Mouse (Mus musculus) gastrocnemius, postnatal 14 days (tissue): ENCODE data around the gene Rimklb. TPM values are rescaled to one million over a fixed set of nuclear protein-coding genes. Genes with fewer than 3 reads are reported as not detected.
"Not testable (repeated sequence)": the region's sequence is repeated elsewhere in the genome, so short reads cannot be mapped to it uniquely, and the experiment has no call there.

Experiments used
- DNase-seq: peaks from one replicate; pipeline ENCODE4 v3.0.0; 2021; ENCODE audit warnings: mixed read lengths
- intact Hi-C: fragments of 180-260 bp; cut with DNase I; formaldehyde crosslinking; loops from one replicate; pipeline ENCODE4 v1.15.1; 2025; ENCODE audit warnings: low total_unique reads
- long read RNA-seq, 2 experiments: library from polyadenylated mRNA; stranded (forward); transcript quantifications; one replicate each; pipeline ENCODE4 v2.0.0; 2021
- total RNA-seq, 2 experiments: library from RNA; stranded (reverse); gene quantifications; 2 replicates each; pipeline ENCODE4 v1.2.3; 2021

The Rimklb gene
- total RNA-seq, result 1 to 10 TPM in 1 of 2 experiments, under 1 TPM in 1; 1.00 to 2.4 TPM
- long read RNA-seq, experiment 1, result 0 reads
- long read RNA-seq, experiment 2, result 0 reads

DNA sequence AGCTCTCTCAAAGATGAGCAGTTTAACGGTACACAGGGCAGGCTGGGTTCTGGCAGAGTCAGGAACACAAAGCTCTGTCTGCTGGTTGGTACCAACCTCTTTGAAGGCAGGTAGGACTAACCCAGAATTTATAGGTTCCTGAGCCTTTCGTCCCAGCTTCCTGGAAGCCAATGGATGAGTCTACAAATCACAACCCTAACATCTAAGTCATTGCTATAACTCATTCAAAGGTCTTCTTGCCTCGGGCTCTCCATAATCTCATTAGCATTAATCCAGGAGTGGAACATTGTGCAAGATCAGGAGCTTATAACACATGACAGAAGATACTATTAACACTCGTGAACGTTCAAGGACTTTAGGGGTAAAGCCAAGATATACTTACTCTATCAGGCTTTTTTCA, at the start of gene Rimklb:
TSS of gene Rimklb (minus strand) at position 101 of the 400 bp plus-strand sequence.
- intact Hi-C loops, result loop anchor here (5.0 kb wide), 1 partner anchor 64 kb away; no protein-coding TSS in a partner anchor
- no peak for DNase-seq

DNA sequence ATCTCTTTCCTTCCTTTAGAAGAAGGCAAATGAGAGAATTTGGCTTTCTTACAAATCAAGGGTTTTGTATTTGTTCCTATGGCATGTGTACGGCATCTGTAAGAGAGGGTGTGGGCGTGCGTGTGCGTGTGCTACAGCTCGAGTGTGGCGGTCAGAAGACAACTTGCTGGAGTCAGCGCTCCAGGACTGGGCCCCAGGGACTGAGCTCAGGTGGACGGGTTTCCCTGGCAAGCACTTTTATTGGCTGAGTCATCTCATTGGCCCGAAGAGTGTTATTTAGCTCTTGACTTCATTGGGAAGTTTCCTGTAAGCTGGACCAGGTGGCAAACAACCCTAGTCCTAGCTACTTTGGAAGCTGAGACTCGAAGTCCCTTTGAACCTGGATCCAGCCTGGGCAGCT, 47.4 kb upstream of the Rimklb start:
- DNase-seq, result no peak
- intact Hi-C loops, result no loop called here

DNA sequence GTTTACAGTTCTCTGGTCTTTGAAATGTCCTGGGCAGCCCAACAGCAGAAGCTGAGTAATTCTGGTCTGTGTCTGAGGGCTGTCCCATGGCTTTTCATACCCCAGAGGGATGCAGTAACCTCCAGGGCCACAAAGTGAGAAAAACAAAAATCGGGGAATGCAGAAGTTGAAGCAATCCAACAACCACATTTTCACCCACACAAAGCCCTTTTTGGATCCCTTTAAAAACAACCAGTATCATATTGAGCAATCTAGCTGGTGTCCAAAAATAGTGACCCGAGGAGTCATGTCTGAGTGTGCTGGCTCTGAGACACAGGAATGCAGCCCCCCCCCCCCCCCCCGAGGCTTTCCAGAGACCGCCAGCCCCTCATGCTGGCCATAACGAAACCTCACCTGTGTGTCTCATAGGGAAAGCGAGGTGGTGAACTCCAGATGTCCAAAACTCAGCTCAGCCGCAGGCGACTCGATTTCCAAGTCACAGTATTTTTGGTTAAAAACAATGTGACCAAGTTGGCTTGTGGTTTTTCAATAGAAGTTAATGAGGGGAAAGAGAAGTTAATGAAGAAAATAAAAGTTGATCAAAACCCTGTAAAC, 46.8 kb upstream of the Rimklb start:
- intact Hi-C loops, result no loop called here
- no peak for DNase-seq

DNA sequence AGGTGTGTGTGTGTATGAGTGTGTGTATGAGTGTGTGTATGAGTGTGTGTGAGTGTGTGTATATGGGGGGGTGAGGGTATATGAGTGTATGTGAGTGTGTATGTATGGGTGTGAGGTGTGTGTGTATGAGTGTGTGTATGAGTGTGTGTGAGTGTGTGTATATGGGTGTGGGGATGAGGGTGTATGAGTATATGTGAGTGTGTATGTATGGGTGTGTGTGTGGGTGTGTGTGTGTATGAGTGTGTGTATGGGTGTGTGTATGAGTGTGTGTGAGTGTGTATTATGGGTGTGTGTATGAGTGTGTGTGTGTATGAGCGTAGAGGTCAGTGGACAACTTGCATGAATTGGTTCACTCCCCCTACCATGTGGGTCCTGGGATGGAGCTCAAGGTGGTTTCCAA, 46.1 kb upstream of the Rimklb start:
- DNase-seq, result no peak
- intact Hi-C loops, result no loop called here

DNA sequence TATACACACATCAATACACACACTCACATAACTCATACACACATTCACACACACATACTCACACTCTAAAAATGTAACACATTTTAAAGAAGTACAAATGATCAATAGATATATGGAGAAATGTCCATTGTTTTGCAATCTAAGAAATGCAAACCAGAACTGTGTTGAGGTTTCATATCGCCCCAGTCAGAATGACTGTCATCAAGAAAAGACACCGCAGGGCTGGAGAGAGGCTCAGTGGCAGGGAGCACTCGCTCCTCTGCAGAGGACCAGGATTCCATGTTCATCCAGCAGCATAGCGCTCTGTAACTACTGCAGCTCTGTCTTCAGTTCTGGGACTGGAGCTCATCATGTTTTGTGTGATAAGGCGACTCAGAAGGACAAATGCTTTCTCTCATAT, 45.0 kb upstream of the Rimklb start:
- intact Hi-C loops, result no loop called here

DNA sequence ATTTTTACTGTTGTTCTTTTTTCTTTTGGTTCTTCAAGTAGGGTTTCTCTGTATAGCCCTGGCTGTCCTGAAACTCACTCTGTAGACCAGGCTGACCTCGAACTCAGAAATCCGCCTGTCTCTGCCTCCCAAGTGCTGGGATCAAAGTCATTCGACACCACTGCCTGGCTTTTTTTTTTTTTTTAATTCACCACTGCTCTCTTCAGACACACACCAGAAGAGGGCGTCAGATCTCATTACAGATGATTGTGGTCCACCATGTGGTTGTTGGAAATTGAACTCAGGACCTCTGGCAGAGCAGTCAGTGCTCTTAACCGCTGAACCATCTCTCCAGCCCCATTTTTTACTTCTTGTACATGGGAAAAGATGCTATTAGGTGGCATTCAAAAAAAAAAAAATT, 43.9 kb upstream of the Rimklb start:
- DNase-seq, intact Hi-C loops: not testable (repeated sequence)

More for the DNA sequence above, 45.0 kb upstream of the Rimklb start:
- DNase-seq, result no peak

GRCm38 (mm10) chr6:122539564-122539963, 41.0 kb upstream of the Rimklb start:
- no peak for DNase-seq
- intact Hi-C loops, result no loop called here

DNA sequence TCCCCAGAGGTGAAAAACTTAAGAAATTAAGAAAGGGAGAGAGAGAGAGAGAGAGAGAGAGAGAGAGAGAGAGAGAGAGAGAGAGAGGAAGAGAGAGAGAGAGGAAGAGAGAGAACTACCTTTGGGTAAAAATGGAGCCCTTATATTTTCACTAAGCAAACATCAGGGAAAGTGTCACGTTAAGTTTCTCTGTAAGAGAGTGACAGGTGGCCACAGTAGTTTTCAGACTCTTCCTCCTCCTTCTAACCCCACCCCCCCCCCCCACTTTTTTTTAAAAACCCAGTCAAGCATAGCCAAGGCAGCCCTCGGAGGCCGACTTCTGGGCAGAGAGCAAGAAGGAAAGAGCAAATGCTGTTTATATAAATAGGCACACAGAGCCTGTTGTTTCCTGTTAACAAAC, 35.5 kb upstream of the Rimklb start:
- no peak for DNase-seq
- intact Hi-C loops, result loop anchor here (5.0 kb wide), 1 partner anchor 198 kb away; no protein-coding TSS in a partner anchor

- no peak for DNase-seq
Measured at GRCm38 (mm10) chr6:122532883-122533302, 34.3 kb upstream of the Rimklb start.

GRCm38 (mm10) chr6:122531466-122532174, 33.1 kb upstream of the Rimklb start:
- intact Hi-C loops, result loop anchor here (5.0 kb wide), 1 partner anchor 201 kb away; no protein-coding TSS in a partner anchor
- no peak for DNase-seq

More at GRCm38 (mm10) chr6:122532883-122533302, 34.3 kb upstream of the Rimklb start:
- intact Hi-C loops, result loop anchor here (5.0 kb wide), 1 partner anchor 199 kb away; no protein-coding TSS in a partner anchor

GRCm38 (mm10) chr6:122528136-122528535, 29.6 kb upstream of the Rimklb start:
- no peak for DNase-seq
- intact Hi-C loops, result no loop called here

GRCm38 (mm10) chr6:122527596-122527995, 29.0 kb upstream of the Rimklb start:
- no peak for DNase-seq
- intact Hi-C loops, result no loop called here

DNA sequence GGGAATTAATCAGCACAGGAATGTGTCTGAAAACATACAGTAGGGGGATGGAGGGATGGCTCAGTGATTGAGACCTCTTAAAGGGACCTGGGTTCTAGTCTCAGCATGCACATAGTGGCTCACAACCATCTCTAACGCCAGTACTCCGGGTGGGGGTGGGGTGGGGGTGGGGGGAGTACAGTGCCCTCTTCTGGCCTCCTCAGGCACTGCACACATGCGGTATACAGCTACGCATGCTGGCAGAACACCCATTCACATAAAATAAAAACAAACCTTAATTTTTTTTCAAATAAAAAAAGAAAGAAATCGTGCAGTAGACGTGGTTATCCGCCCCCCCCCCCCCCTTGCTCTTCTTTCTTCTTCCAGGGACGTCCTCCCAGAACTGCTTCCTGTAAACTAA, 24.7 kb upstream of the Rimklb start:
- intact Hi-C loops, result no loop called here
- DNase-seq, result no peak

DNA sequence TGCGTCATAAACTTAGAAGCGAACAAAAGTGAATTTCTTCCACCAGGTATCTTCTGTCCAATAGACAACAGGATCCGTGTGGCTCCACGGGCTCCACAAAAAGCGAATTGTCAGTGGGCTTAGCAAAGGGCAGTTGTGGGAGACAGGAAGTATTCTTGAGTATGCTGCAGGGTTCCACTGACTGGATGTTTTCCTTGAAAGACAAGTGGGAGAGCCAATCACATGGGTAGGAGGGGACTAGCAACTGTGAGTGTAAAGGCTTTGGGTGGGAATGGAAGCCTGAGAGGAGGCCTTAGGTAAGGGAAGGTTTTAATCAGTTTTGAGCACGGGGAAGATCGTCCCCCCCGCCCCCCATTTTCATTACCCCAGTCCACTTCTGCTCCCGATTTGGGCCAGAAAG, 24.0 kb upstream of the Rimklb start:
- intact Hi-C loops, result no loop called here
- no peak for DNase-seq

DNA sequence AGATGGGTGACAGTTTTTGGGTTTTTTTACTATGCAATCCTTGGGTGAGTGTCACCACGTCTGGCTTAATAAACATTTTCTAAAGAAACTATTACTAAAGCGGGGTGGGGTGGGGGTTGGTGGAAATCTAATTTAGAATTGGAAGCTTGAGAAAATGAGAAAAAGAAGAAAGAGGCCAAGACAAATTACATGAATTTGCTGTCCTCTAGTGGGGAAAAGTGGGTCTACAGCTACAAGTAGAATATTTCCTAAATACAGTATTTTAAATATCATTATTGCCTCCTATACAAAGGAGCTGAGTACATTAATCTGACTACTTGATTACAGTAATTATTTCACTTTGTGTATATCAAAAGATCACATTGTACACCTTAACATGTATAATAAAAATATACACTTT, 20.8 kb upstream of the Rimklb start:
- DNase-seq, result no peak
- intact Hi-C loops, result no loop called here

GRCm38 (mm10) chr6:122517668-122518067, 19.1 kb upstream of the Rimklb start:
- DNase-seq, result peak; percentile 34
- intact Hi-C loops, result no loop called here

GRCm38 (mm10) chr6:122515762-122516161, 17.2 kb upstream of the Rimklb start:
- DNase-seq, intact Hi-C loops: not testable (repeated sequence)

GRCm38 (mm10) chr6:122514312-122514711, 15.8 kb upstream of the Rimklb start:
- intact Hi-C loops, result no loop called here

DNA sequence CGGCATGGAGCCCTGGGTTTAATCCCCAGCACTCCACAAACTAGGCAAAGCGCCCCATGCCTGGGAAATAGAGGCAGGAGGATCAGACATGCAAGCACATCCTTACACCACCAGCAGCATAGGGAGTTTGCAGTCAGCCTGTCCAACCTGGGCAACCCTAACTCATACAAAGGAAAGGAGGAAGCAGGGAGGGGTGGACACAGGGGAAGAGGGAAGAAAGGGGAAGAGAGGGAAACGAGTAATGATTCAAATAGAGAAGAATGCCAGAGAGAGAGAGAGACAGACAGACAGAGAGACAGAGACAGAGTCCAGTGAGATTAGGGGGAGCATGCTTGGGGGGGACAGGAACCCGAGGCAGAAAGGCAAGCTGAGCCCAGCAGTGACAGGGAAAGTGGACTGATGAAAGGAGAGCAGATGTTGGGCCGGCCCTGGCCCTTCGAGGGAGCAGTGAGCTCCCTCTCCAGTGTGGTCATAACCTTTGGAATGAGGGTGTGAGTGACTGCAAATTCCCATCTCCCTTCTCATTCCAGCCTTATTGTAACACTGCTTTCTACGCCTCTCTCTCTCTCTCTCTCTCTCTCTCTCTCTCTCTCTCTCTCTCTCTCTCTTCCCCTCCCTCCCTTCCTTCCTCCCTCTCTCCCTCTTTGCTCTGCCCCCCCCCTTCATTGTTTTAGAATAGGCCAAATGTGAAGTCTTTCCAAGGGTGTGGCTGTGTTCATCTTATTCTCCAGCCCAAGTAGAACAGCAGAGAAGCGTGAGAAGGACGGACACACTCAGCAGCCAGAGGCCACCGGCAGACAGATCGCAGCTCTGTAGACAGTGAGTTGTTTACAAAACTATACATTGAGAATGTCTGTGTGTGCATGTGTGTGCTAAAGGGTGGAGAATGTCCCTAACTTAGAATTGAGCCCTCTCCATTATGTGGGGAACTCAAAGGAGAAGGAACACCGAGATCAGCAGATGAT, 14.6 kb upstream of the Rimklb start:
- no peak for DNase-seq
- intact Hi-C loops, result no loop called here

More at GRCm38 (mm10) chr6:122514312-122514711, 15.8 kb upstream of the Rimklb start:
- no peak for DNase-seq

GRCm38 (mm10) chr6:122508494-122508893, 9.9 kb upstream of the Rimklb start:
- intact Hi-C loops, result no loop called here

More at GRCm38 (mm10) chr6:122508494-122508893, 9.9 kb upstream of the Rimklb start:
- DNase-seq, result peak; percentile 78
